16 mouse cellular contexts compared by ENCODE assay signal in the genomic region with DNA sequence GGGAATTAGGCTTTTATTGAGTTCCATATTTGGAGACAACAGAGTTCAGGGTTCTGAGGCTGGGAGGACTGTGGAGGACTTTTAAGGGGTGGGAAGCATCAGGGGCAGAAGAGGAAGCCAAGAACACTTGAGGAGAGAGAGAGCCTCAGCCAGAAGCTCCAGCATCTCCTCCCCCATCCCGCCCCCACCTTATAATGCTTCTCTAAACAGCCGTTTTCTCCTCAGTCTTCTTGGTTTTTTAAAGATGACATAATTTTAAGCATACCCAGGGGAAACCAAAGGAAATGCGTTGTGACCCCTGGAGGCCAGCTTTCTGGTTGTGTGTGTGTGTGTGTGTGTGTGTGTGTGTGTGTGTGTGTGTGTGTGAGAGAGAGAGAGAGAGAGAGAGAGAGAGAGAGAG. TPM values are rescaled to one million over a fixed set of nuclear protein-coding genes. Genes with fewer than 3 reads are reported as not detected.
A peak's percentile ranks its signal among the peaks of the same experiment; 100 is the strongest.
DNase-seq lines count a peak whose midpoint lies in the region; ATAC-seq lines count a peak whose summit lies in the region.
"Had no signal": no experiment of that assay in that cellular context is flagged by ENCODE, and none has a peak within 500 bp of the region (broad histone marks: within the 10 kb centered on the region; RNA-seq: fewer than 3 reads in every experiment).

No protein-coding gene starts in this region.

- 25% methylated on average over 3 of the region's 3 CpGs for WGBS in kidney, embryonic 14.5 days
- WGBS in embryonic facial prominence, embryonic 14.5 days, result 11% methylated on average over 3 of the region's 3 CpGs

- no peak overlapping the region for H3K4me3 ChIP-seq in kidney, embryonic 14.5 days (ENCODE audit: low read length)
- H3K4me3 ChIP-seq in embryonic facial prominence, embryonic 14.5 days (ENCODE audit: low read depth, low read length), result no peak overlapping the region
- H3K4me3 ChIP-seq: heart, embryonic 15.5 days; left cerebral cortex, adult 2 months; liver, embryonic 12.5 days had no signal

- peaks cover 11% of the 10 kb centered on the region for H3K4me1 ChIP-seq in kidney, embryonic 14.5 days (ENCODE audit: control insufficient read depth, insufficient read depth, low read length)
- H3K4me1 ChIP-seq in embryonic facial prominence, embryonic 14.5 days (ENCODE audit: control insufficient read depth, insufficient read depth, low read length), result no peaks in the 10 kb centered on the region

- no peak overlapping the region for H3K4me2 ChIP-seq in kidney, embryonic 14.5 days (replicated peaks; ENCODE audit: low read depth, low read length)
- no peak overlapping the region for H3K4me2 ChIP-seq in embryonic facial prominence, embryonic 14.5 days (ENCODE audit: low read depth, low read length)
- H3K4me2 ChIP-seq: heart, embryonic 15.5 days; liver, embryonic 12.5 days had no signal

- no peak for DNase-seq in kidney, adult 9 months
- peak; percentile 84 for DNase-seq in NIH3T3 (ENCODE audit: low read depth)
- DNase-seq in embryonic facial prominence, embryonic 14.5 days (ENCODE audit: low spot score), result no peak
- peak; percentile 60 for DNase-seq in skeletal muscle tissue, adult 2 months (ENCODE audit: low read depth, low spot score)
- DNase-seq in adrenal gland, postnatal 14 days, result no peak
- DNase-seq in layer of hippocampus, postnatal 14 days (ENCODE audit: low spot score in 2 of 2), result no peak
- DNase-seq: adrenal gland, adult 8-10 months; right cerebral cortex, postnatal 25 days had no signal

- peak overlapping the region; percentile 24; the same call in 1 of the 2 replicates for H3K27ac ChIP-seq in kidney, embryonic 14.5 days (ENCODE audit: low read depth, low read length)
- peak overlapping the region; percentile 50; the same call in 1 of the 2 replicates for H3K27ac ChIP-seq in embryonic facial prominence, embryonic 14.5 days (replicated peaks; ENCODE audit: low read depth, low read length)
- H3K27ac ChIP-seq: liver, embryonic 12.5 days had no signal

- ATAC-seq in kidney, embryonic 14.5 days (ENCODE audit: low FRiP score, low TSS enrichment), result no peak
- no peak for ATAC-seq in embryonic facial prominence, embryonic 14.5 days (ENCODE audit: low read depth)
- ATAC-seq: liver, embryonic 12.5 days; lung, postnatal 0 days had no signal

- H3K9me3 ChIP-seq in kidney, embryonic 14.5 days (ENCODE audit: control insufficient read depth, low read length), result no peaks in the 10 kb centered on the region
- H3K9me3 ChIP-seq in embryonic facial prominence, embryonic 14.5 days (ENCODE audit: control insufficient read depth, low read length), result no peaks in the 10 kb centered on the region
- H3K9me3 ChIP-seq: heart, embryonic 15.5 days; liver, embryonic 12.5 days had no signal

- no peaks in the 10 kb centered on the region for H3K36me3 ChIP-seq in kidney, embryonic 14.5 days (ENCODE audit: control insufficient read depth, insufficient read depth, low read length)
- H3K36me3 ChIP-seq in embryonic facial prominence, embryonic 14.5 days (ENCODE audit: control insufficient read depth, insufficient read depth, low read length), result no peaks in the 10 kb centered on the region
- H3K36me3 ChIP-seq: heart, embryonic 15.5 days; liver, embryonic 12.5 days had no signal

- no peaks in the 10 kb centered on the region for H3K27me3 ChIP-seq in kidney, embryonic 14.5 days (ENCODE audit: control insufficient read depth, insufficient read depth, low read length)
- no peaks in the 10 kb centered on the region for H3K27me3 ChIP-seq in embryonic facial prominence, embryonic 14.5 days (replicated peaks; ENCODE audit: control insufficient read depth, insufficient read depth, low read length)
- H3K27me3 ChIP-seq: heart, embryonic 15.5 days had no signal

- H3K9ac ChIP-seq in kidney, embryonic 14.5 days (ENCODE audit: low read depth, low read length), result no peak overlapping the region
- H3K9ac ChIP-seq in embryonic facial prominence, embryonic 14.5 days (ENCODE audit: low read depth, low read length), result no peak overlapping the region
- H3K9ac ChIP-seq: heart, embryonic 15.5 days; liver, embryonic 12.5 days had no signal

RNA-seq across cellular contexts. Expression of a gene that starts 3.1 kb away (rescaled TPM):
- polyA plus RNA-seq in kidney, embryonic 14.5 days (2014; fragmentation: Nextera tagmentation; extraction: Ambion mirVana), result 0.54 and 0.80 TPM in 2 replicates
- 0.69 and 2.3 TPM in 2 replicates for polyA plus RNA-seq in embryonic facial prominence, embryonic 14.5 days (2014; fragmentation: Nextera tagmentation; extraction: Ambion mirVana)
- 29.6 and 90.6 TPM in 2 replicates for total RNA-seq in adrenal gland, postnatal 14 days (2021)
- 10 to 100 TPM; 12.5 TPM for total RNA-seq in layer of hippocampus, postnatal 14 days (2021)

RNA-seq across cellular contexts. Expression of a gene that starts 7.6 kb away (rescaled TPM):
- not detected in 2 replicates for polyA plus RNA-seq in kidney, embryonic 14.5 days (2014; fragmentation: Nextera tagmentation; extraction: Ambion mirVana)
- polyA plus RNA-seq in embryonic facial prominence, embryonic 14.5 days (2014; fragmentation: Nextera tagmentation; extraction: Ambion mirVana), result not detected in 2 replicates
- not detected in 2 replicates for total RNA-seq in adrenal gland, postnatal 14 days (2021)
- not detected for total RNA-seq in layer of hippocampus, postnatal 14 days (2021)
- total RNA-seq: left cerebral cortex, adult 2 months; megakaryocyte-erythroid progenitor cell, adult 5-6 weeks had no signal
- polyA plus RNA-seq: cortical plate, adult 2 months; heart, embryonic 15.5 days; lung, postnatal 0 days; testis, adult 2 months had no signal

RNA-seq across cellular contexts. Expression of a gene that starts 9.8 kb away (rescaled TPM):
- 4.3 and 4.8 TPM in 2 replicates for polyA plus RNA-seq in kidney, embryonic 14.5 days (2014; fragmentation: Nextera tagmentation; extraction: Ambion mirVana)
- 7.3 TPM in 2 replicates for polyA plus RNA-seq in embryonic facial prominence, embryonic 14.5 days (2014; fragmentation: Nextera tagmentation; extraction: Ambion mirVana)
- total RNA-seq in adrenal gland, postnatal 14 days (2021), result 12.7 and 38.7 TPM in 2 replicates
- 10 to 100 TPM; 12.4 to 13.1 TPM for total RNA-seq in layer of hippocampus, postnatal 14 days (2021)

RNA-seq across cellular contexts. Expression of a gene that starts 10.4 kb away (rescaled TPM):
- 0.79 and 1.3 TPM in 2 replicates for polyA plus RNA-seq in kidney, embryonic 14.5 days (2014; fragmentation: Nextera tagmentation; extraction: Ambion mirVana)
- polyA plus RNA-seq in embryonic facial prominence, embryonic 14.5 days (2014; fragmentation: Nextera tagmentation; extraction: Ambion mirVana), result 0.99 and 1.0 TPM in 2 replicates
- 0.34 and 0.37 TPM in 2 replicates for total RNA-seq in adrenal gland, postnatal 14 days (2021)
- total RNA-seq in layer of hippocampus, postnatal 14 days (2021), result under 1 TPM; 0.38 to 0.44 TPM
- total RNA-seq: megakaryocyte-erythroid progenitor cell, adult 5-6 weeks had no signal

RNA-seq across cellular contexts. Expression of a gene that starts 19.5 kb away (rescaled TPM):
- polyA plus RNA-seq in kidney, embryonic 14.5 days (2014; fragmentation: Nextera tagmentation; extraction: Ambion mirVana), result 240 and 246 TPM in 2 replicates
- 151 and 159 TPM in 2 replicates for polyA plus RNA-seq in embryonic facial prominence, embryonic 14.5 days (2014; fragmentation: Nextera tagmentation; extraction: Ambion mirVana)
- 39.4 and 44.2 TPM in 2 replicates for total RNA-seq in adrenal gland, postnatal 14 days (2021)
- 10 to 100 TPM; 19.4 to 25.0 TPM for total RNA-seq in layer of hippocampus, postnatal 14 days (2021)

Comparison
In these comparisons a context has a peak if more than half of its experiments do, and no peak if none do; other contexts are left out.
1. DNase-seq: peak in NIH3T3 (single experiment) and skeletal muscle tissue, adult 2 months (single experiment); none in kidney, adult 9 months (single experiment), embryonic facial prominence, embryonic 14.5 days (single experiment), adrenal gland, postnatal 14 days (single experiment) and layer of hippocampus, postnatal 14 days (0 of 2).